Mouse (Mus musculus): ENCODE results near the gene Zfp672.
"Not testable (repeated sequence)": the region's sequence is repeated elsewhere in the genome, so short reads cannot be mapped to it uniquely, and the experiment has no call there.

Zfp672 gene

DNA sequence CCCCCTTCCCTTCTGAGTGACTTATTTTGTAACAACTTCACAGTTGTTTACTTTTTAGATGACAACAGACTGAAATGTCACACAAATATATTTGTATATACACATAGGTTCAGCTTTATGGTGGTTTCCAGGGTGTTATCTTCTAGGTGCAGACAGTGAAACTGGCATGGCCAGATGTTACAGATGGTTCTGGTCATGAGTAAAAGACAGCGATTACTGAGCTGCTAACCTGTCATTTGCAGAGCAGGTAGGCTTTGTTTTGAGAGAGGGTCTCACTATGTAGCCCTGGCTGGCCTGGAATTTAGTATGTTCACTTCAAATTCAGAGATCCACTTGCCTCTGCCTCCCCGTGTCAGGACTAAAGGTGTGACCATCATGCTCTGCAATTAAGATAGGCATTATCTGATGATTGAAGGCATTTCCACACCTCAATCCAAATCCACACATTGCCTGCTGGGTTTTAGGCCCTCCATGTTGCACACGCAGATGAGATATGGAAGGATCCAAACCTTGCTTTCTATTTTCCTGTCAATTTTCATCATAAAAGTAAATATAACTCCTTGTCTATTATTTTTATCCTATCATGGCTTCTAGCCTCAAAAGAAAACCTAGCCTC is 5.4 kb downstream of the Zfp672 start:
- no peak for DNase-seq (ENCODE audit: low spot score in 2 of 2)

GRCm38 (mm10) chr11:58323570-58324340 is 6.4 kb downstream of the Zfp672 start:
- DNase-seq (ENCODE audit: low spot score in 2 of 2) = no peak

DNA sequence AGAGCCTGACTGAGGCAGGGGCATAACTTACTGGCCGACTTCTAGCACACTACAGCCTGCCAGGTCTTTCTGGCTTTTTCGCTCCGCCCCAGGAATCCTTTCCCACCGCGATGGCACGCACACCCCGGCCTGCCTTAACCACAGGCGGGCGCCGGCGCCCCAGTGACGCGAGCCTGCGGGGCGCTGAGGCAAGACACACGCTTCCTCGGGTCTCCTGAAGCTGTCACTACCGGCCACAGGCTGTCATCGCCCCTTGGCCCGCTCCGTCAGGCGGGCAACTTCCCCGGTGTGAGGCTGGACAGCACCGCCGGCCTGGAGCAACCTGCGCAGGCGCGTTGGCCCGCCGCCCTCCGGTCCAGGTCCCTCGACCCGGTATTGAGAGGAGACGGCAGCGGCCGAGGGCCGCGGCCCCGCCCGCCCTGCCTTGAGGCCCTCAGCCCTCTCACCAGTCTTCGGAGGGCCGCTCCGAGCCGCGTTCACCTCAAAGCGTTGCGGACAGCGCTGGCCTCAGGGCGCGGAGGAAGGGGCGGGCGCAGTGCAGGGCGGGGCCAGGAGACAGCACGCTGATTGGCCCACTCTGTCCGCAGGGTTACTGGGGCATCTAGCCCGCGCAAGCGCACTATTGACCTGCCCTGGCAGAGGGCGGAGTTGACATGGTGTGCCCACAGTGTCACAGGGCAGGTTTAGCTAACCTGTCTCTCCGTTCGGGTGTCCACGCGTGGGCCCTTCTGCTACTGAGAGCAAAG is 7.1 kb downstream of the Zfp672 start:
- peak; percentile 97 to 98 for DNase-seq (ENCODE audit: low spot score in 2 of 2)

- no peak for DNase-seq (ENCODE audit: low spot score in 2 of 2)
Observed at GRCm38 (mm10) chr11:58316768-58317390, 13.3 kb downstream of the Zfp672 start.

DNA sequence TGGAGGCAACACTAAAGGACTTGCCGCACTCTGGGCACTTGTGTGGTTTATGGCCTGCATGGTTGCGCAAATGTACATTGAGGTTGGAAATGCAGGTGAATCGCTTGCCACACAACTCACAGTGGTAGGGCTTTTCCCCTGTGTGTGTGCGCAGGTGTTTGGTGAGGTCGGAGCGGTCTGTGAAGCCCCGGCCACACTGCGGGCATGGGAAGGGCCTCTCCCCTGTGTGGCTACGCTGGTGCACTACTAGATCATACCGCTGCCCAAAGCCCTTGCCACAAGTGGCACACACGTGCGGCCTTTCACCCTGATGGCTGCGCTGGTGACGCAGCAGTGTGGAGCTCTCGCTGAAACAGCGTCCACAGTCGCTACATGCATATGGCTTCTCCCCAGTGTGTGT is 13.8 kb downstream of the Zfp672 start:
- no peak for DNase-seq (ENCODE audit: low spot score in 2 of 2)

DNA sequence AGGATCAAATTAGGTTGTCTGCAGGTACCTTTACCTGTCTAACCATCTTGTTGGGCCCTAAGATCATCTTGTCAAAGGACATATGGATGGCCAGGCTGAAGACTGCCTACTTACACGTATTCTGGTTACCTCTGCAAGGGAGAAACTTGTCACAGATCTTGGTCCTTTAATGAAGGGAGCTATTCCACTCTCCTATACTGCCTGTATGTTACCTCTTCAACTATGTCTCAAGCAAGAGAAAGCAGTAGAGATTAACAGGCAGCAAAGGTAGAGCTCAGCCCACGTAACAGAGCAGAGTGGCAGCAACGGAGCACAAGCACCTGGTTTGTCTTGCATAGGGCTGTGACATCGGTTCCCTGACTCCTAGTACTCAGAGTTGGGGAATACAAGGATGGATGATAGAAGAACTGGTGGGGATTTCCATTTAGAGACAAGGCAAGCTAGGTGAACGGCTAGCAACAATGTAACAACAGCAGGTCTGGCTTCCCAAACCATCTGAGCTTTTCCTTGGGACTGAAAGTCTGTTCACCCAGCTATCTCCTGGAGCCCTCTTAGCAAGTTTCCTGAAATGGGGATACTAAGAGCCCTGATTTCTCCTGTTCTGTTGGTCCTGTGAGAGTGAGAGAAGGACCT is 14.5 kb downstream of the Zfp672 start:
- no peak for DNase-seq (ENCODE audit: low spot score in 2 of 2)

DNA sequence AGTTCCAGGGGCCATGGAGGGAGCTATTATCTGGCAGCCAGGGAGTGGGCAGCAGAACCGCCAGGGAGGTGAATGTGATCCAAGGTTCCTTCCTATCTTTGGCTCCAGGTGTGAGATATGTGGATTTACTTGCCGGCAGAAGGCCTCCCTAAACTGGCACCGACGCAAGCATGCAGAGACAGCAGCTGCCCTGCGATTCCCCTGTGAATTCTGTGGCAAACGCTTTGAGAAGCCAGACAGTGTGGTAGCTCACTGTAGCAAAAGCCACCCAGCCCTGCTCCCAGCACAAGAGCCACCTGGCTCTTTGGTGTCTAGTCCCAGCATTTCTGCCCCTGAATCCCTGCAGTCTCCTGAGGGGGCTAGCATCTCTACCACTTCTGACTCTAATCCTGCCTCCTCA is 16.1 kb downstream of the Zfp672 start:
- DNase-seq (ENCODE audit: low spot score in 2 of 2) = no peak

- DNase-seq (ENCODE audit: low spot score in 2 of 2) = no peak
Observed at GRCm38 (mm10) chr11:58308661-58309060, 21.5 kb downstream of the Zfp672 start.

GRCm38 (mm10) chr11:58307411-58308080 is 22.6 kb downstream of the Zfp672 start:
- peak; percentile 42 to 51 for DNase-seq (ENCODE audit: low spot score in 2 of 2)

- peak; percentile 93 to 94 for DNase-seq (ENCODE audit: low spot score in 2 of 2)
Observed at GRCm38 (mm10) chr11:58306860-58307308, 23.3 kb downstream of the Zfp672 start, which contains the start of gene Zfp692. Gene Zfp692 (plus strand): TSS chr11:58307069.

- not testable (repeated sequence) for DNase-seq (ENCODE audit: low spot score in 2 of 2)
Observed at GRCm38 (mm10) chr11:58305299-58305698, 24.8 kb downstream of the Zfp672 start.

DNA sequence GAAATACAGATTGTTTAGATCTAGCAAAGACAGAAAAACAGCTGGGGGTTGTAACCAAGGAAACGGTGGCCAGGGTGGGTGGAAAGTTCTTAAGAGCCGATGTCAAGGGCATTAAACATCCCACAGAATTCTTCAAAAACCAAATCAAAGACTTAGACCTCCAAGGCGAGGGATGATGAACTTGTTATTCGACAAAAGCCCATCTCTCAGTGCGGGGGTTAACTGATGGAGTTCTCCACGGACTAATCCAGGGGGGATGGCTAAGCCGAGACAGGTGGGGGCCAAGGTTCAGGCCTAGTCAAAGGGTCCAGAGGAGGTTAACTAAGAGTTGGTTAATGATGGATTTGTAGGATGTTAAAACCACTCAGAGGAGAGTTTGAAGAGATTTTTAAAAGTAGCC is 26.5 kb downstream of the Zfp672 start:
- DNase-seq (ENCODE audit: low spot score in 2 of 2) = no peak

- DNase-seq (ENCODE audit: low spot score in 2 of 2) = no peak
Observed at GRCm38 (mm10) chr11:58302774-58303445, 27.2 kb downstream of the Zfp672 start.

DNA sequence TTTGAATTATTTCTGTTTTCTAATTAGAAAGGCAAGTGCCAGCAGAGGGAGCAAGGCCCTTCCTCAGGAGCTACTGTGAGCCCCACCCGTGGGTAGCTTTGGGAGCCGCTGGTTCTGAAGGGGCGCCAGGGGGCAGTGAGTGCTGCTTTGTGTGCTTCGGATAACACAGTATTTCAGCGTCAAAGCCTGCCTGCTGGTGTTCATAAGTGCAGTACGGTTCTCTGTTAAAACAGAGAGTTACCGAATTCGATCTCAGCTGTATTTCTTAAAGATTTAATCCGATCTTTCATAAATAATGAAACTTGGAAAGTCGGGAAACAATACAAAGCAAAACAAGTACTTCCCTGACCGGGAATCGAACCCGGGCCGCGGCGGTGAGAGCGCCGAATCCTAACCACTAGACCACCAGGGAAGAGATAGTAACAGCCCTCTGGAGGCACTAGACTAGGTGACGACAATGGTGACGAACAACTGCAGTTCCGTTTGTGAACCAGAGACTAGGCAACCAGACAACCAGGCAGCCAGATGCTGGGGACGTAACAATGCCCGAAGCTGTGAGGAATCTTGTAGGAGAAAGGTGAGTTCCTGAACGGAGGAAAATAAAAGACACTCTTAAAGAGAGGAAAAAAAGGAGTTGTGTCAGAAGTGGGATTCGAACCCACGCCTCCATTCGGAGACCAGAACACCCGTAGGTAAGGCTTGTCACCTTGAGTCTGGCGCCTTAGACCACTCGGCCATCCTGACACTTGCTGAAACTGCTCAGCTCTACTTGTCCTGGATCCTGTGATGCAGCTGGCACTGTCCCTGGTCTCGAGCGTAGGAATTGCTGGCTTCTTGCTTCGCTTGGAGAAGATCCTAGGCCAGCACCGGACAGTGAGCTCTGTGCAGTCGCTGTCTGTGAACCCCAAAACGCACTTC is 28.0 kb downstream of the Zfp672 start:
- peak; percentile 94 to 98 for DNase-seq (ENCODE audit: low spot score in 2 of 2)

DNA sequence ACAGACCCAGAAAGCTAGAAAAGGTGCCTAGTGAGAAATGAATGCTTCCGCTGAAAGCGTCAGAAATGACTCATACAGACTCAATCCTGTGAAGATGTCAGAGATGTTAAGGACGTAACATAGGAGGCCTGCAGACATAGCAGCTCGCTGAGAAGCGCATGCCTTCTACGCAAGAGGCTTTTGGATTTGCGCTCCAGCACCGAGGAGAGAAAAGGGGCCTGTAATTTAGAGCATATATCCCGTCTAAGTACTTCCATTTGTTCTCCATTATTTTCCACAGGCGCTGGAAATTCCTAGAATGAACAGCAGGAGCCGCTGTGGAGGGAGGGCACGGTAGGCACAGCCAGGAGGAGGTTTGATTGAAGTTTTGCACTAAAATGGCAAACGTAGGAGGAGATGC is 29.1 kb downstream of the Zfp672 start:
- peak; percentile 60 to 64 for DNase-seq (ENCODE audit: low spot score in 2 of 2)

DNA sequence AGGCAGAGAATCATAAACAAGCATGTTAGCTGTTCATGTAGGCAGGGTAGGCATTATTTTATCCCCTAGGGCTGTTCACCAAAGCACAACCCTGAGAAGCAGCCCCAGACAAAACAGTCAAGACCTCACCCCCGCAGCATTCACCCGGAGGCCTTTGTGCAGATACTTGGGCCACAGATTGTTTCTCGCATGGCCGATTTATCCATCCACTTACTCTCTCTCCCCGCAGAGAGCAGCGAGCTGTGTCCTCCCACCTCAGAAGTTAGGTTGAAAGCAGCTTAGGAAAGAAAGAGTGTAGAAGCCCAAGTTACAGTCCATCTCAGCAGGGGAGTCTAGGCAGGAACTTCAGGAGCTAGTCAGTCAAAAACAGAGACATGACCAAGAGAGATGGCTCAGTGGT is 32.7 kb downstream of the Zfp672 start:
- no peak for DNase-seq (ENCODE audit: low spot score in 2 of 2)

GRCm38 (mm10) chr11:58292791-58293190 is 37.3 kb downstream of the Zfp672 start:
- DNase-seq (ENCODE audit: low spot score in 2 of 2) = no peak

DNA sequence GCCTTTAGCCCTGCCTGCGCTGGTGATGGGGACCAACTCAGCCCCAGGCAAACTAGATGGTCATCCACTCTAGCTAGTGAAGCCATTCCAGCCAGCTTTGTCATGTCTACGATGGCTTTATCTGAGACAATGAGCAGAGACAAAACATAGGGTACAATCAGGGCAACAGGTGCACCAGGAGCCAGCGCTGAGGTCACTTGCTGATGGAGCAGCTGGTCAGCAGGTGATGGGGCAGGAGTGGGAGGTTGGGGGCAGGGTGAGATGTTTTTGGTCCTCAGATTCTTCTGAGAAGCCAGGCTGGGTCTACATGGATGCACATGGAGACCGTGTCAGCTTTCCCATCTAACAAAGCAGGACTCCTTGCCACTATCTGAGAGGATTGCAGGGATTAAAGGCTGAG is 39.3 kb downstream of the Zfp672 start:
- DNase-seq (ENCODE audit: low spot score in 2 of 2) = no peak

- DNase-seq (ENCODE audit: low spot score in 2 of 2) = no peak
Observed at GRCm38 (mm10) chr11:58289992-58290682, 40.0 kb downstream of the Zfp672 start.
